Mouse (Mus musculus) activated CD4-positive, CD25-positive, alpha-beta regulatory T cell, adult 9 weeks (primary cell): ENCODE measurements around the gene Hkdc1. TPM values are rescaled to one million over a fixed set of nuclear protein-coding genes. Genes with fewer than 3 reads are reported as not detected.

Source experiments
- polyA plus RNA-seq: library from polyadenylated mRNA; unstranded; fragments of 100-300 nt; shearing (Covaris generic); gene quantifications from one replicate; pipeline ENCODE4 v1.2.1, GENCODE M21; 2017

Gene Hkdc1
- not detected for polyA plus RNA-seq

DNA sequence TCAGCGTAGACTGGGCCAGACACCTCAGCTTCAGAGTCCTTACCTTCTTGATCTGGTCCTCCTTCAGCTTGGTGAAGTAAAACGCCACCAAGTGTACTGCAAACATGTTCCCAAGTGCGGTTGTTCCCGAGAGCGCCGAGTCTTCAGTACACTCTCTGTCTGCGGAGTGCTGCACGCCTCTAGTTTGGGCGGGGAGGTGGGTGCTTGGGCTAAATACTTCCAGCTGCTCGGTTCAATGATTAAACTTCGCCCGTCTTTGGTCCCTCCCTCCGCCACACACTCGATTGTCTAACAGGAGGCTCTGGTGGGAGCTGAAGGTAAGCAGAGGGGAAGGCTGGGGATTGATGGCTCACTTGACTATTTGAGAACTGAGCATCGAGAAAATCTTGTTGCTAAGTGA lies at the start of gene Hkdc1:
TSS of gene Hkdc1 (minus strand) at position 237 of the 400 bp plus-strand sequence.

DNA sequence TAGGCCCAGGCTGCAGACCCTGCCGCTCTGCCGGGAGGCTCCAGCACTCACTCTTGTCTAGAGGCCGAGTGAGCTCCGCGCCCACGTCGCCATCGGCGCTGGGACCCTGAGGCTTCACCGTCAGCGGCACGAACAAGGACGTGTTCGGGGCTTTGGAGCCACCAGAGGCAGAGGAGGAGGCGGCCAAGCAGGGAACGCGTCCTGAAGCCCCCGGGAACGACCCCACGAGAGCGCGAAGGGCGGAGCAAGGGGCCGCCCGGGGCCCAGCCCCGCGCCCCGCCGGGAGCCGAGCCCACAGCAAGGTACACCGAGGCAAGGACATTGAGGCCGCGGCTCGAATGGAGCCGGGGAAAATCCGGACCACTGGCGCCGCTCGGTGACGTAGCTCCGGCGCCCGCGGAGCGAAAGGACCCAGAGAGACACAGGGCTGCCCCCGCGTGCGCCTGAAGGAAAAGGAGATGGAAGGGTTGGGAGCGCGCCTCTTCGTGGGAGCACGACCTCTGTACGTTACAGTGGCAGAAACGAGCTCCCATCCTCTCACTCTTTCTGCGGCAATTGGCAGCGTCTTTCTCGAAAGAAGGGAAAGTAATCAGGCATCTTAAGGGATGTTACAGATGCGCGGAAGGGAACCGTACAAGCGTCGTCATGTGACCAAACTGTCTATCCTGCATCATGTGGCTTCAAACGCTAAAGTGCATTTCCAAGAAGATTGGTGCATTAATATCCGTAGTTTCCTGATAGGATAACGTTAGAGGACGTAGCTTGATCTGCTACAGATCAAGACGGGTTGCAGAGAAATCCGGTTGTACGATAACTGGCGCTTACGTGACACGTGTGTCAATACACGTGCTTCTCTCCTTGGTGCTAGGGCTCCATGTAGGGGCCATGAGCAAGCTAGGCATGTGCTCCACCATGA lies 27.3 kb upstream of the Hkdc1 start, which contains the start of the genes 4930507D05Rik and Supv3l1:
TSS of gene 4930507D05Rik (plus strand) at position 126 of the 916 bp plus-strand sequence.
TSS of gene Supv3l1 (minus strand) at position 375 of the 916 bp plus-strand sequence.

GRCm38 (mm10) chr10:62379808-62380207 lies 42.5 kb downstream of the Hkdc1 start, which contains the start of gene Hk1:
TSS of gene Hk1 (minus strand) at chr10:62379908.

Other genes with a start within 250 kb of the Hkdc1 start
- gene Tspan15, start 191.2 kb downstream of the Hkdc1 start, polyA plus RNA-seq = 0.21 TPM
- gene Tacr2, start 170.1 kb downstream of the Hkdc1 start, polyA plus RNA-seq = not detected
- 173 TPM for gene Hk1, start 42.6 kb downstream of the Hkdc1 start, polyA plus RNA-seq
- gene 4930507D05Rik, start 27.0 kb upstream of the Hkdc1 start, polyA plus RNA-seq = not detected
- 19.5 TPM for gene Supv3l1, start 27.2 kb upstream of the Hkdc1 start, polyA plus RNA-seq
- gene Vps26a, start 64.3 kb upstream of the Hkdc1 start, polyA plus RNA-seq = 81.4 TPM
- gene Srgn, start 105.0 kb upstream of the Hkdc1 start, polyA plus RNA-seq = 1,417 TPM
- 6.0 TPM for gene Kif1bp, start 156.0 kb upstream of the Hkdc1 start, polyA plus RNA-seq
- gene Ddx21, start 179.8 kb upstream of the Hkdc1 start, polyA plus RNA-seq = 55.3 TPM
- 142 TPM for gene Ddx50, start 228.7 kb upstream of the Hkdc1 start, polyA plus RNA-seq